Mouse (Mus musculus): Measurements from ENCODE around the gene Kctd19.
A peak's percentile ranks its signal among the peaks of the same experiment; 100 is the strongest.

Gene Kctd19

GRCm38 (mm10) chr8:105355179-105356024 is 57.9 kb downstream of the Kctd19 start:
- DNase-seq: peak; percentile 70

GRCm38 (mm10) chr8:105354549-105354948 is 58.8 kb downstream of the Kctd19 start:
- DNase-seq: no peak

- DNase-seq: no peak
These were observed 59.6 kb downstream of the Kctd19 start for GRCm38 (mm10) chr8:105353583-105354135.

GRCm38 (mm10) chr8:105350186-105350585 is 63.1 kb downstream of the Kctd19 start:
- no peak for DNase-seq

GRCm38 (mm10) chr8:105349096-105349771 is 64.1 kb downstream of the Kctd19 start:
- peak; percentile 52 for DNase-seq

GRCm38 (mm10) chr8:105348450-105349095 is 64.7 kb downstream of the Kctd19 start, which contains the start of gene Slc9a5:
TSS of gene Slc9a5 (plus strand) at chr8:105348843.
- DNase-seq: peak; percentile 76

- peak; percentile 85 for DNase-seq
These were observed 65.7 kb downstream of the Kctd19 start, which contains the start of gene Fhod1 for GRCm38 (mm10) chr8:105347428-105348221. TSS of gene Fhod1 (minus strand) at chr8:105347953.

- DNase-seq: peak; percentile 45
These were observed 66.5 kb downstream of the Kctd19 start for GRCm38 (mm10) chr8:105346611-105347427.

- no peak for DNase-seq
These were observed 68.0 kb downstream of the Kctd19 start for GRCm38 (mm10) chr8:105345061-105345975.

GRCm38 (mm10) chr8:105343791-105344574 is 69.3 kb downstream of the Kctd19 start:
- no peak for DNase-seq

- no peak for DNase-seq
These were observed 70.5 kb downstream of the Kctd19 start for GRCm38 (mm10) chr8:105342768-105343167.

- no peak for DNase-seq
These were observed 71.9 kb downstream of the Kctd19 start for GRCm38 (mm10) chr8:105341399-105341798.

- no peak for DNase-seq
These were observed 73.2 kb downstream of the Kctd19 start for GRCm38 (mm10) chr8:105339886-105340635.

GRCm38 (mm10) chr8:105338992-105339391 is 74.3 kb downstream of the Kctd19 start:
- no peak for DNase-seq

- peak; percentile 38 for DNase-seq
These were observed 76.8 kb downstream of the Kctd19 start for GRCm38 (mm10) chr8:105336373-105337130.

Data from thymus, postnatal 4 days (tissue).